Mouse (Mus musculus): ENCODE results near the gene Adra2b. TPM values are rescaled to one million over a fixed set of nuclear protein-coding genes. Genes with fewer than 3 reads are reported as not detected.

The Adra2b gene
- polyA plus RNA-seq, 1 experiment from 2014 or later = 2.0 TPM

DNA sequence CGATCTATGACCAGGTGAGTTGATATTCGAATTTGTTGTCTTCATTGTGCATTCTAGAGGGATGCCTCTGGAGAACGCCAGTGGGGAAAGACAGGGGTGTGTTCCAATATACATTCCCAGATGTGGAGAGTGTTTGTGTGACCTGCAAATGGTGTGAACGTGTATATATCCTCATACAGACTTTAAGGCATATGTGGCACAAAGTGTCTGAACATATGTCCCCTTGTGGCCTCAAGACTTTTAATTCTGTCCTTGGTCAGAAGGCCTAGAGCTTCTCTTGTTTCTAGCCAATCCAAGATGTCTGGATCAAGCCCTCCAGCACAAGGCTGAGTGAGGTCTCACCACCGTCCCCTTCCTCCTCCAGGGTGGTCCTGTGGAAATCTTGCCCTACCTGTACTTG, 26.1 kb upstream of the Adra2b start:
- WGBS = 52% methylated on average over 5 of the region's 5 CpGs
- Histone ChIP-seq H3K27me3 (ENCODE audit: control insufficient read depth, insufficient read depth, low read length) (peaks cover 27% of the 10 kb centered on the region), H3K9me3 (ENCODE audit: control insufficient read depth, low read length) (no peaks in the 10 kb centered on the region)

DNA sequence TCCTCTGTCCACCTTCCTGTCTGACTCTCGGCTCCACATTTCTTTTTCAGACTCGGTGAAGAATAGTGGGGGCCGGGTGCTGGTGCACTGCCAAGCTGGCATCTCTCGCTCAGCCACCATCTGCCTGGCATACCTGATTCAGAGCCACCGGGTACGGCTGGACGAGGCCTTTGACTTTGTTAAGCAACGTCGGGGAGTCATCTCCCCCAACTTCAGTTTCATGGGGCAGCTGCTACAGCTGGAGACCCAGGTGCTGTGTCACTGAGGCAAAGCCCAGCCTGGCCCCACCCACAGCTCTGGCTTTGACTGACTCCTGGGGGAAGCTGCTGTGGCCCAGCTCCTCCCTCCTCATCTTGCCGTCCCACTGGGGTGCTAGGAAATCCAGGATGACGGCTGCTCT, 25.5 kb upstream of the Adra2b start:
- Histone ChIP-seq H3K4me1 (ENCODE audit: control insufficient read depth, insufficient read depth, low read length) (0 out of 2 replicates have a peak, but pooled peaks cover 3% of the 10 kb centered on the region), H3K9ac (ENCODE audit: low read length) (no peak overlapping the region), H3K27ac (ENCODE audit: low read depth, low read length) (no peak overlapping the region), H3K4me2 (ENCODE audit: low read depth) (no peak overlapping the region; the same call in 1 of the 2 replicates), H3K27me3 (ENCODE audit: control insufficient read depth, insufficient read depth, low read length) (peaks cover 27% of the 10 kb centered on the region), H3K36me3 (ENCODE audit: control insufficient read depth, insufficient read depth, low read length) (no peaks in the 10 kb centered on the region), H3K9me3 (ENCODE audit: control insufficient read depth, low read length) (no peaks in the 10 kb centered on the region), H3K4me3 (ENCODE audit: low read depth, low read length) (no peak overlapping the region)
- no peak for DNase-seq (ENCODE audit: low spot score)
- 66% methylated on average over 11 of the region's 11 CpGs for WGBS
- ATAC-seq (ENCODE audit: insufficient read depth, low FRiP score, low TSS enrichment) = no peak

More for the DNA sequence above, 26.1 kb upstream of the Adra2b start:
- peak overlapping the region; percentile 73 for H3K4me2 ChIP-seq (ENCODE audit: low read depth)
- H3K4me1 ChIP-seq (ENCODE audit: control insufficient read depth, insufficient read depth, low read length) = 0 out of 2 replicates have a peak, but pooled peaks cover 3% of the 10 kb centered on the region
- H3K9ac ChIP-seq (ENCODE audit: low read length) = peak overlapping the region; percentile 23
- H3K27ac ChIP-seq (ENCODE audit: low read depth, low read length) = no peak overlapping the region
- DNase-seq (ENCODE audit: low spot score) (no peak), ATAC-seq (ENCODE audit: insufficient read depth, low FRiP score, low TSS enrichment) (no peak)
- H3K4me3 ChIP-seq (ENCODE audit: low read depth, low read length) = peak overlapping the region; percentile 39
- no peaks in the 10 kb centered on the region for H3K36me3 ChIP-seq (ENCODE audit: control insufficient read depth, insufficient read depth, low read length)

DNA sequence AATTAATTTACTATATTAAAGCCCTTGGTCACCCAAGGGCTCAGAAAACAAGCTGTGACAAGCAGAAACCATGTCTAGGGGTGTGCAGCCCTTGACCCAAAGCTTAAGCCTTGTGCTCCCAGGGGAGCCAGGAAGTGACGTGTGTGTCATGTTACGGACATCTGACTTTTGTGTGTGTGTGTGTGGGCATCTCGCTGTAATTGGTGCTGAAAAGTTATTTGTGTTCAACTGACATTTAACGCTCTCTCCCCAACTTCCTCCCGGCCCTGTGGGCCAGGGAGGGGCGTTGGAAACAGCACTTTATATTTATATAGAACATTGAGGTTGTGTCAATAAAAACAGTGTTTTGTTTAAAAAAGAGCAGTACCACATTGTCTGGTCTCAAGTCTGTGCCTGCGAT, 25.0 kb upstream of the Adra2b start:
- Histone ChIP-seq H3K27me3 (ENCODE audit: control insufficient read depth, insufficient read depth, low read length) (peaks cover 27% of the 10 kb centered on the region), H3K9me3 (ENCODE audit: control insufficient read depth, low read length) (no peaks in the 10 kb centered on the region), H3K4me1 (ENCODE audit: control insufficient read depth, insufficient read depth, low read length) (0 out of 2 replicates have a peak, but pooled peaks cover 3% of the 10 kb centered on the region), H3K4me3 (ENCODE audit: low read depth, low read length) (no peak overlapping the region), H3K9ac (ENCODE audit: low read length) (no peak overlapping the region), H3K4me2 (ENCODE audit: low read depth) (no peak overlapping the region), H3K36me3 (ENCODE audit: control insufficient read depth, insufficient read depth, low read length) (no peaks in the 10 kb centered on the region), H3K27ac (ENCODE audit: low read depth, low read length) (no peak overlapping the region)
- WGBS = 75% methylated on average over 7 of the region's 7 CpGs
- no peak for ATAC-seq (ENCODE audit: insufficient read depth, low FRiP score, low TSS enrichment)
- no peak for DNase-seq (ENCODE audit: low spot score)

DNA sequence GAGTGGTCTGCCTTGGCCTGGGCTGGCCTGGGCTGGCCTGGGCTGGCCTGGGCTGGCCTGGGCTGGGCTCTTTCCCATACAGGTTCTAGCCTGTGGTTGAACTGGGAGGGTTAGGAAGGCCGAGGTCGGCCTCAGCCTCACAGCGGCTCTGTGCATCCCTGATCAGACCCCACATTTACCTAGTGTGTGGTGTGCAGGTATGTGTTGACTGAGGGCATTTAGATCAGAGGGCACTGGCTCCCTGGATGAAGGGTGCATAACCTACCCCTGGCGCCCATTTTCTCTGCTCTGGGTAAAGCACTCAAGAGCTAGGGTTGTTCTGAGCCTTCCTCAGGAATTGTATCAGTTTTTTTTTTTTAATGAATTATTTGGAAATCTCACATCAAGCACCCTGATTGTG, 24.6 kb upstream of the Adra2b start, which contains the start of gene Astl:
TSS of gene Astl (plus strand) at position 224 of the 400 bp plus-strand sequence.
- H3K9me3 ChIP-seq (ENCODE audit: control insufficient read depth, low read length) = no peaks in the 10 kb centered on the region
- no peak within 1 kb of the TSS for H3K27ac ChIP-seq (ENCODE audit: low read depth, low read length)
- H3K9ac ChIP-seq (ENCODE audit: low read length) = no peak within 1 kb of the TSS
- H3K4me2 ChIP-seq (ENCODE audit: low read depth) = no peak within 1 kb of the TSS; the same call in 1 of the 2 replicates
- H3K27me3 ChIP-seq (ENCODE audit: control insufficient read depth, insufficient read depth, low read length) = peaks cover 27% of the 10 kb centered on the region
- ATAC-seq (ENCODE audit: insufficient read depth, low FRiP score, low TSS enrichment) = no peak
- 82% methylated on average over 4 of the region's 4 CpGs for WGBS
- H3K4me3 ChIP-seq (ENCODE audit: low read depth, low read length) = no peak within 1 kb of the TSS
- no peaks in the 10 kb centered on the region for H3K36me3 ChIP-seq (ENCODE audit: control insufficient read depth, insufficient read depth, low read length)
- H3K4me1 ChIP-seq (ENCODE audit: control insufficient read depth, insufficient read depth, low read length) = 0 out of 2 replicates have a peak, but pooled peaks cover 3% of the 10 kb centered on the region
- DNase-seq (ENCODE audit: low spot score) = no peak

DNA sequence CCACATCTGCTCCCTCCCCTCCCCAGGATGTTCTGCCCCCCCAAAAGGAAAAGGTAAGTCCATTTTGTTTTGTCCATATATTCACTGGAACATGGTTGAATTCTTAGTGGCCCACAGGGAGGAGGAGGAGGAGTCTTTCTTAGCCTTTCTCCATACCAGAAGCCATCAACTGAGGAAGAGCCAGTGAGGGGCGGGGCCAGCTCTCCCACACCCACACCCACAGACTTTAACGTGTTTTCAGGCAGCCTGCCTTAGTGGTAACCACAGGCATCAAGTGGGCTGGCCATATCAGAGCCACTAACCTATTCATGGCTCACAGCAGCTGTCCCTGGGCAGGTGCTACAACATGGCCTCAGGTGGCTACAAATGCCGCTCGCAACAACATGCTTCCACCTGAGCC, 24.2 kb upstream of the Adra2b start:
- H3K36me3 ChIP-seq (ENCODE audit: control insufficient read depth, insufficient read depth, low read length) = no peaks in the 10 kb centered on the region
- H3K9me3 ChIP-seq (ENCODE audit: control insufficient read depth, low read length) = no peaks in the 10 kb centered on the region
- no peak overlapping the region for H3K4me3 ChIP-seq (ENCODE audit: low read depth, low read length)
- WGBS = 70% methylated on average over 4 of the region's 4 CpGs
- H3K4me2 ChIP-seq (ENCODE audit: low read depth) = no peak overlapping the region
- 0 out of 2 replicates have a peak, but pooled peaks cover 3% of the 10 kb centered on the region for H3K4me1 ChIP-seq (ENCODE audit: control insufficient read depth, insufficient read depth, low read length)
- peaks cover 27% of the 10 kb centered on the region for H3K27me3 ChIP-seq (ENCODE audit: control insufficient read depth, insufficient read depth, low read length)
- no peak for DNase-seq (ENCODE audit: low spot score)
- no peak overlapping the region for H3K27ac ChIP-seq (ENCODE audit: low read depth, low read length)
- ATAC-seq (ENCODE audit: insufficient read depth, low FRiP score, low TSS enrichment) = no peak
- no peak overlapping the region for H3K9ac ChIP-seq (ENCODE audit: low read length)

GRCm38 (mm10) chr2:127339262-127339661, 23.7 kb upstream of the Adra2b start:
- ATAC-seq (ENCODE audit: insufficient read depth, low FRiP score, low TSS enrichment) (no peak), DNase-seq (ENCODE audit: low spot score) (no peak)
- no peaks in the 10 kb centered on the region for H3K9me3 ChIP-seq (ENCODE audit: control insufficient read depth, low read length)
- 76% methylated on average over 6 of the region's 6 CpGs for WGBS
- H3K4me2 ChIP-seq (ENCODE audit: low read depth) = no peak overlapping the region
- H3K27me3 ChIP-seq (ENCODE audit: control insufficient read depth, insufficient read depth, low read length) = peaks cover 27% of the 10 kb centered on the region
- H3K27ac ChIP-seq (ENCODE audit: low read depth, low read length) = no peak overlapping the region
- H3K4me1 ChIP-seq (ENCODE audit: control insufficient read depth, insufficient read depth, low read length) = 0 out of 2 replicates have a peak, but pooled peaks cover 3% of the 10 kb centered on the region
- no peak overlapping the region for H3K9ac ChIP-seq (ENCODE audit: low read length)
- no peak overlapping the region for H3K4me3 ChIP-seq (ENCODE audit: low read depth, low read length)
- H3K36me3 ChIP-seq (ENCODE audit: control insufficient read depth, insufficient read depth, low read length) = no peaks in the 10 kb centered on the region

DNA sequence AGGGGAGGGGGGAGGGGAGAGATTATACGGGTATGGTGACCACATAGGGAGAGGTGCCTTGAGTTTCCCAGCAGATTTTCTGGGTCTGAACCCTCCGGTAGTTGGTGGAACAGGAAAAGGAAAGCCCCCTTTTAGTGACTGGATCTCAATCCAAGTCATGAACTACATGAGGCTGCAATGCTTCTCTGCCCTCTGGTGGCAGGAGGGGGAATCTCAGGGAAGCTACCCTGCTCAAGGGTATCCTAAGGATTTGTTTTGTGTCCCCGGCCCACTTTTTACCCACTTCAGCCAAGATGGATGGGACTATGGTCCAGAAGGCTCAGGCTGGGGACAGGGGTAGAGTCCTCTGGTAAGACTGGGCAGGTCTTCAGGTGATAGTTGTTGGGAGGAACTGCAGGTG, 21.8 kb upstream of the Adra2b start:
- H3K9me3 ChIP-seq (ENCODE audit: control insufficient read depth, low read length) = no peaks in the 10 kb centered on the region
- no peak overlapping the region for H3K4me2 ChIP-seq (ENCODE audit: low read depth)
- DNase-seq (ENCODE audit: low spot score) = peak; percentile 64
- no peak overlapping the region for H3K4me3 ChIP-seq (ENCODE audit: low read depth, low read length)
- peaks cover 13% of the 10 kb centered on the region for H3K27me3 ChIP-seq (ENCODE audit: control insufficient read depth, insufficient read depth, low read length)
- 0 out of 2 replicates have a peak, but pooled peaks cover 3% of the 10 kb centered on the region for H3K4me1 ChIP-seq (ENCODE audit: control insufficient read depth, insufficient read depth, low read length)
- whole genome bisulfite sequencing = 17% methylated on average over 3 of the region's 3 CpGs
- no peaks in the 10 kb centered on the region for H3K36me3 ChIP-seq (ENCODE audit: control insufficient read depth, insufficient read depth, low read length)
- ATAC-seq (ENCODE audit: insufficient read depth, low FRiP score, low TSS enrichment) = no peak
- H3K9ac ChIP-seq (ENCODE audit: low read length) = no peak overlapping the region
- H3K27ac ChIP-seq (ENCODE audit: low read depth, low read length) = no peak overlapping the region

DNA sequence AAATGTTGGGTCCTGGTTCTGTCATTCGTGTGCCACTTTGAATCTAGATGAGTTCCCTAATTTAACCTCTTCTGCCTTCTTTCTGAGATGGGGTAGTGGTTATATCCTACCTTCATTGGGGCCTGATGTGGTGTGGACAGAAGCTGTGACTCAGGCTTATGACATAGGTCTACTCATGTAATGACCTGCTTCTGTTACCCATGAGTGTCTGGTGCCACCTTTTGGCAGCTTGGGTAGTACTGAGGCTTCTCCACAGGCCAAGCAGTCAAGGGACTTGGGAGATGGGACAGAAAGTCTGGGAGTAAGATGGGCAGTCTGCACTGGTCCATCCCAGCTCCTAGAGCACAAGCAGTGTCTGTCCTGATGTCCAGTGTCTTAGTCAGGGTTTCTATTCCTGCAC, 16.7 kb upstream of the Adra2b start:
- no peak overlapping the region for H3K4me3 ChIP-seq (ENCODE audit: low read depth, low read length)
- H3K36me3 ChIP-seq (ENCODE audit: control insufficient read depth, insufficient read depth, low read length) = no peaks in the 10 kb centered on the region
- WGBS = 77% methylated on average over 1 of the region's 1 CpGs
- H3K9me3 ChIP-seq (ENCODE audit: control insufficient read depth, low read length) = no peaks in the 10 kb centered on the region
- no peak overlapping the region for H3K4me2 ChIP-seq (ENCODE audit: low read depth)
- ATAC-seq (ENCODE audit: insufficient read depth, low FRiP score, low TSS enrichment) (no peak), DNase-seq (ENCODE audit: low spot score) (no peak)
- no peak overlapping the region for H3K27ac ChIP-seq (ENCODE audit: low read depth, low read length)
- no peak overlapping the region for H3K9ac ChIP-seq (ENCODE audit: low read length)
- no peaks in the 10 kb centered on the region for H3K27me3 ChIP-seq (ENCODE audit: control insufficient read depth, insufficient read depth, low read length)
- no peaks in the 10 kb centered on the region for H3K4me1 ChIP-seq (ENCODE audit: control insufficient read depth, insufficient read depth, low read length)

DNA sequence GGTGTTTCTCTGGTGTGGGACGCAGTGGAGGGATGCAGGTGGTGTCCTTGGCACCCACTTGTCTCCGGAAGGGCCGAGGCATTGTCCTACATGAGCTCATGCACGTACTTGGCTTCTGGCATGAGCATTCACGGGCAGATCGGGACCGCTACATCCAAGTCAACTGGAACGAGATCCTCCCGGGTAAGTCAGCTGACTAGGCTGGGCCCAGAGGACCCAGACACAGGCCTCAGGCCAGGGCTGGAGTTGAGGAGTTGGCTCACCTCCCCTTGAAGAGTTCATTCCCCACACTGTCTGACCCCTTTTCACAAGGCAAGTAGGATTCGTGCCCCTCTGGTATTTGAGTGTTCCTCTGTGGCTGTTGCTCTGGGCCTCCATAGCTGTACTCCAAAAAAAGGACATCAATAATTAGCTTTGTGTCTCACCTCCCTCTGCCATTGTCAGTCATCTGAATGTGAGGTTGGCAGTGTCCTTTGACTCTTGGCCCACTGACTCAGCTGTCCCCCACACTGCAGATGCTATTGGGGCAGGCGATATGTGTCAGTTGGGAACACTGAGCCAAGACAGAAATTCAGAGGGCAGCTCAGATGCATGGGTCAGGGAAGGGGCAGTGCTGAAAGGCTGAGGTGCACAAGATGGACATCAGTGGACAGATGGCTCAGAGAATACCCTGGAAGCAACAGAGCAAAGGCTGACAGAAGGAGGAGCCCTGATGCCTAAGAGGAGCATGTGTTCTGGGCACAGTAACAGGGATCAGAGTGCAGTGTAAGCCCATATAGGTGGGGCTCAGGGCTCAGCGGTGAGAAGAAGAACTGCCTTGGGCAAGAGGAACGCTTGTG, 15.6 kb upstream of the Adra2b start:
- DNase-seq (ENCODE audit: low spot score) = no peak
- no peak for ATAC-seq (ENCODE audit: insufficient read depth, low FRiP score, low TSS enrichment)
- no peak overlapping the region for H3K4me2 ChIP-seq (ENCODE audit: low read depth)
- H3K36me3 ChIP-seq (ENCODE audit: control insufficient read depth, insufficient read depth, low read length) = no peaks in the 10 kb centered on the region
- H3K9ac ChIP-seq (ENCODE audit: low read length) = no peak overlapping the region
- no peak overlapping the region for H3K4me3 ChIP-seq (ENCODE audit: low read depth, low read length)
- no peak overlapping the region for H3K27ac ChIP-seq (ENCODE audit: low read depth, low read length)
- H3K9me3 ChIP-seq (ENCODE audit: control insufficient read depth, low read length) = no peaks in the 10 kb centered on the region
- no peaks in the 10 kb centered on the region for H3K27me3 ChIP-seq (ENCODE audit: control insufficient read depth, insufficient read depth, low read length)
- 81% methylated on average over 13 of the region's 13 CpGs for WGBS
- no peaks in the 10 kb centered on the region for H3K4me1 ChIP-seq (ENCODE audit: control insufficient read depth, insufficient read depth, low read length)
